Mouse (Mus musculus) intestine, embryonic 15.5 days (tissue): ENCODE results near the gene Slc25a45. TPM values are rescaled to one million over a fixed set of nuclear protein-coding genes. Genes with fewer than 3 reads are reported as not detected.
A peak's percentile ranks its signal among the peaks of the same experiment; 100 is the strongest.

ENCODE experiments used
- ATAC-seq: fragments of 200-750 bp; cut with Nextera tagmentation; 2 replicates; pipeline ENCODE4 v1.8.0; 2017; ENCODE audit warnings: moderate TSS enrichment, moderate library complexity
- H3K27ac ChIP-seq: fragments of 300-500 bp; sonication (generic); 2 replicates; pipeline ENCODE4 v1.5.1; 2015; ENCODE audit warnings: mild to moderate bottlenecking, inconsistent platforms
- H3K27me3 ChIP-seq: fragments of 300-500 bp; sonication (generic); replicated peaks from 2 replicates; pipeline ENCODE4 v1.6.1; 2015; ENCODE audit warnings: inconsistent platforms
- H3K36me3 ChIP-seq: fragments of 300-500 bp; sonication (generic); 2 replicates; pipeline ENCODE4 v1.6.1; 2015; ENCODE audit warnings: inconsistent platforms
- H3K4me1 ChIP-seq: fragments of 300-500 bp; sonication (generic); replicated peaks from 2 replicates; pipeline ENCODE4 v1.6.1; 2015; ENCODE audit warnings: inconsistent platforms
- H3K4me2 ChIP-seq: fragments of 300-500 bp; sonication (generic); replicated peaks from 2 replicates; pipeline ENCODE4 v1.6.1; 2015; ENCODE audit warnings: mild to moderate bottlenecking, inconsistent platforms
- H3K4me3 ChIP-seq: fragments of 300-500 bp; sonication (generic); replicated peaks from 2 replicates; pipeline ENCODE4 v1.5.1; 2015; ENCODE audit warnings: inconsistent platforms
- H3K9ac ChIP-seq: fragments of 300-500 bp; sonication (generic); 2 replicates; pipeline ENCODE4 v1.6.1; 2015; ENCODE audit warnings: inconsistent platforms
- H3K9me3 ChIP-seq: fragments of 300-500 bp; sonication (generic); 2 replicates; pipeline ENCODE4 v1.6.1; 2016; ENCODE audit warnings: inconsistent platforms
- WGBS: fragments of 180-500 bp; shearing (Covaris S2); methylation state at CpG from one replicate; pipeline ENCODE4 v1.1.7; 2015; 5-methylcytosine and 5-hydroxymethylcytosine counted together
- polyA plus RNA-seq: library from polyadenylated mRNA; unstranded; fragments of >200 nt; fragmentation: Nextera tagmentation; extraction: Ambion mirVana; gene quantifications from 2 replicates; pipeline ENCODE4 v1.2.1, GENCODE M21; 2015

Gene Slc25a45
- polyA plus RNA-seq, 1 experiment from 2014 or later: 3.5 TPM

- Histone ChIP-seq H3K36me3 (peaks cover 5% of the 10 kb centered on the region; the same call in 1 of the 2 replicates), H3K9me3 (no peaks in the 10 kb centered on the region), H3K4me1 (peaks cover 23% of the 10 kb centered on the region), H3K27me3 (no peaks in the 10 kb centered on the region), H3K9ac (peak overlapping the region; percentile 97), H3K4me3 (peak overlapping the region; percentile 97), H3K4me2 (peak overlapping the region; percentile 76), H3K27ac (peak overlapping the region; percentile 81)
- ATAC-seq: peak; percentile 96
- WGBS: under 1% methylated on average over 59 of the region's 59 CpGs
Observed at GRCm38 (mm10) chr19:5912103-5913006, 34.7 kb downstream of the Slc25a45 start.

- peak within 1 kb of the TSS; percentile 97 for H3K4me3 ChIP-seq
- H3K27me3 ChIP-seq: no peaks in the 10 kb centered on the region
- no peaks in the 10 kb centered on the region for H3K9me3 ChIP-seq
- H3K4me2 ChIP-seq: peak within 1 kb of the TSS; percentile 76
- peak; percentile 77 for ATAC-seq
- peak within 1 kb of the TSS; percentile 97 for H3K9ac ChIP-seq
- WGBS: 17% methylated on average over 13 of the region's 13 CpGs
- peaks cover 23% of the 10 kb centered on the region for H3K4me1 ChIP-seq
- peaks cover 13% of the 10 kb centered on the region; the same call in 1 of the 2 replicates for H3K36me3 ChIP-seq
- peak within 1 kb of the TSS; percentile 81 for H3K27ac ChIP-seq
Observed at GRCm38 (mm10) chr19:5913007-5913719, 35.6 kb downstream of the Slc25a45 start, which contains the start of gene Dpf2. Gene Dpf2 (minus strand): TSS chr19:5913010.

GRCm38 (mm10) chr19:5921715-5922114, 44.1 kb downstream of the Slc25a45 start:
- 19% methylated on average over 9 of the region's 9 CpGs for WGBS
- Histone ChIP-seq H3K27ac (no peak overlapping the region), H3K36me3 (peaks cover 14% of the 10 kb centered on the region; the same call in 1 of the 2 replicates), H3K27me3 (no peaks in the 10 kb centered on the region), H3K9ac (peak overlapping the region; percentile 45; the same call in 1 of the 2 replicates), H3K9me3 (no peaks in the 10 kb centered on the region), H3K4me3 (no peak overlapping the region; the same call in 1 of the 2 replicates), H3K4me2 (peak overlapping the region; percentile 48), H3K4me1 (peaks cover 24% of the 10 kb centered on the region)
- ATAC-seq: no peak

GRCm38 (mm10) chr19:5922119-5922942, 44.7 kb downstream of the Slc25a45 start:
- Histone ChIP-seq H3K36me3 (peaks cover 9% of the 10 kb centered on the region; the same call in 1 of the 2 replicates), H3K4me3 (no peak overlapping the region; the same call in 1 of the 2 replicates), H3K27me3 (no peaks in the 10 kb centered on the region), H3K9me3 (no peaks in the 10 kb centered on the region), H3K9ac (0 out of 2 replicates have a peak overlapping the region, but pooled peaks have one; percentile 45), H3K4me1 (peaks cover 24% of the 10 kb centered on the region), H3K27ac (no peak overlapping the region), H3K4me2 (peak overlapping the region; percentile 48)
- no peak for ATAC-seq
- WGBS: 68% methylated on average over 15 of the region's 15 CpGs

GRCm38 (mm10) chr19:5922963-5923362, 45.4 kb downstream of the Slc25a45 start:
- Histone ChIP-seq H3K4me3 (no peak overlapping the region), H3K9ac (no peak overlapping the region), H3K36me3 (peaks cover 3% of the 10 kb centered on the region; the same call in 1 of the 2 replicates), H3K27me3 (no peaks in the 10 kb centered on the region), H3K4me1 (peaks cover 24% of the 10 kb centered on the region), H3K9me3 (no peaks in the 10 kb centered on the region), H3K4me2 (peak overlapping the region; percentile 48), H3K27ac (no peak overlapping the region)
- 88% methylated on average over 3 of the region's 3 CpGs for WGBS
- ATAC-seq: no peak

- H3K4me3 ChIP-seq: peak overlapping the region; percentile 51
- H3K36me3 ChIP-seq: no peaks in the 10 kb centered on the region
- peak overlapping the region; percentile 51 for H3K9ac ChIP-seq
- ATAC-seq: peak; percentile 83
- under 1% methylated on average over 38 of the region's 38 CpGs for WGBS
- H3K4me2 ChIP-seq: peak overlapping the region; percentile 89
- no peaks in the 10 kb centered on the region for H3K9me3 ChIP-seq
- peak overlapping the region; percentile 92 for H3K27ac ChIP-seq
- H3K27me3 ChIP-seq: no peaks in the 10 kb centered on the region
- H3K4me1 ChIP-seq: peaks cover 34% of the 10 kb centered on the region
Observed at GRCm38 (mm10) chr19:5923990-5924712, 46.5 kb downstream of the Slc25a45 start.

GRCm38 (mm10) chr19:5924713-5925093, 47.1 kb downstream of the Slc25a45 start, which contains the start of gene Cdc42ep2:
Gene Cdc42ep2 (minus strand): TSS chr19:5924816.
- Histone ChIP-seq H3K4me3 (peak within 1 kb of the TSS; percentile 51), H3K36me3 (no peaks in the 10 kb centered on the region), H3K4me1 (peaks cover 39% of the 10 kb centered on the region), H3K9ac (peak within 1 kb of the TSS; percentile 51), H3K27ac (peak within 1 kb of the TSS; percentile 92), H3K4me2 (peak within 1 kb of the TSS; percentile 89), H3K27me3 (no peaks in the 10 kb centered on the region), H3K9me3 (no peaks in the 10 kb centered on the region)
- ATAC-seq: peak; percentile 94
- WGBS: 0% methylated on average over 18 of the region's 18 CpGs

- H3K4me2 ChIP-seq: peak overlapping the region; percentile 89
- no peak for ATAC-seq
- no peaks in the 10 kb centered on the region for H3K27me3 ChIP-seq
- H3K4me1 ChIP-seq: peaks cover 46% of the 10 kb centered on the region
- no peaks in the 10 kb centered on the region for H3K9me3 ChIP-seq
- WGBS: 27% methylated on average over 11 of the region's 11 CpGs
- H3K4me3 ChIP-seq: peak overlapping the region; percentile 51
- H3K36me3 ChIP-seq: no peaks in the 10 kb centered on the region
- peak overlapping the region; percentile 92; the same call in 1 of the 2 replicates for H3K27ac ChIP-seq
- H3K9ac ChIP-seq: 0 out of 2 replicates have a peak overlapping the region, but pooled peaks have one; percentile 15
Observed at GRCm38 (mm10) chr19:5925311-5925855, 47.8 kb downstream of the Slc25a45 start.

- H3K9ac ChIP-seq: no peak overlapping the region
- 73% methylated on average over 11 of the region's 11 CpGs for WGBS
- no peak overlapping the region for H3K4me3 ChIP-seq
- no peaks in the 10 kb centered on the region for H3K27me3 ChIP-seq
- ATAC-seq: no peak
- H3K4me2 ChIP-seq: no peak overlapping the region
- H3K4me1 ChIP-seq: peaks cover 46% of the 10 kb centered on the region
- H3K36me3 ChIP-seq: no peaks in the 10 kb centered on the region
- no peaks in the 10 kb centered on the region for H3K9me3 ChIP-seq
- no peak overlapping the region for H3K27ac ChIP-seq
Observed at GRCm38 (mm10) chr19:5927026-5927425, 49.4 kb downstream of the Slc25a45 start.

GRCm38 (mm10) chr19:5927532-5927931, 49.9 kb downstream of the Slc25a45 start:
- H3K36me3 ChIP-seq: no peaks in the 10 kb centered on the region
- no peak overlapping the region for H3K4me3 ChIP-seq
- H3K9ac ChIP-seq: no peak overlapping the region
- ATAC-seq: no peak
- no peak overlapping the region for H3K4me2 ChIP-seq
- H3K27me3 ChIP-seq: no peaks in the 10 kb centered on the region
- H3K9me3 ChIP-seq: no peaks in the 10 kb centered on the region
- WGBS: 76% methylated on average over 8 of the region's 8 CpGs
- peaks cover 41% of the 10 kb centered on the region for H3K4me1 ChIP-seq
- no peak overlapping the region for H3K27ac ChIP-seq

GRCm38 (mm10) chr19:5928104-5928503, 50.5 kb downstream of the Slc25a45 start:
- H3K9me3 ChIP-seq: no peaks in the 10 kb centered on the region
- H3K36me3 ChIP-seq: no peaks in the 10 kb centered on the region
- peaks cover 38% of the 10 kb centered on the region for H3K4me1 ChIP-seq
- H3K27ac ChIP-seq: no peak overlapping the region
- H3K9ac ChIP-seq: no peak overlapping the region
- no peak overlapping the region for H3K4me2 ChIP-seq
- no peaks in the 10 kb centered on the region for H3K27me3 ChIP-seq
- no peak for ATAC-seq
- H3K4me3 ChIP-seq: no peak overlapping the region
- 62% methylated on average over 6 of the region's 6 CpGs for WGBS
